Mouse (Mus musculus): Measurements from ENCODE around the gene Ubxn6.

DNA sequence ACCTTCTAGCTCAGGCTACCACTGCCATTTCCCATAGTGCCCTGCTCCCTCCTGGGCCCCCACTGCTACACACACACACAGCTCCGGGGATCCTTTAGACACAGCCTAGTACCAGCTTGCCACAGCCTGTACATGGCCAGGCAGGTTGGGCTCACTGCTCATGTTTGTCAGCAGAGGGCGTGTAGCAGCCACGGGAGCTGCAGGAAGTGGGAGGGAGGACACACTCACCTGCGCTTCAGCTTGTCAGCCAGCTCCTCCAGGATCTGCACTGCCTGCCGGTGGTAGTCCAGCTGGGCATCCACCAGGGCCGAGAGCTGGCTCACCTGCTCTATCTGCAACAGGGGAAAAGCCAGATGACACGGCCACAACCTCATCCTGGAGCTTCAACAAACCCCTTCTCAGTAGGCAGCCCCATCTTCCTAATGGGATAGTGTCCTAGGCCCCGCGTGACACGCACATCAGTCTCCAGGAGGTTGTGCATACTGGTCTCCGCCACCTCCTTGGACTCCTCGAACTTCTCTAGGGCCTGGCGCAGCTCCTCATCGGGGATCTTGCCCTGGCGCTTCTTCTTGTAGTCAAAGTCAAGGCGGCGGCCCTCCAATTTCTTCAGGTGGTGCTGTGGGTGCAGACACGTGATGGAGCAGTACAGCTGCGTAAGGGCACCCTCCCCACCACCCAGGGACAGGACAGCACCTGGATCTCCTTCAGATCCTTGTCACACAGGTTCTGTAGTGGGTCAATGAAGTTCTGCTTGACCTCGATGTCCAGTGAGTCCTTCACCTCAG is 56.3 kb downstream of the Ubxn6 start:
- TF ChIP-seq CTCF (IDR thresholded peaks at IDR 0.05) (peak; percentile 61), EP300 (IDR thresholded peaks at IDR 0.05) (no peak)

All from lung, postnatal 0 days (tissue).